Mouse (Mus musculus) thymus, postnatal 25 days (tissue): ENCODE measurements around the gene Fam20b.
A peak's percentile ranks its signal among the peaks of the same experiment; 100 is the strongest.

ENCODE experiments used
- DNase-seq: peaks from one replicate; pipeline ENCODE4 v3.0.0; 2022

The Fam20b gene

DNA sequence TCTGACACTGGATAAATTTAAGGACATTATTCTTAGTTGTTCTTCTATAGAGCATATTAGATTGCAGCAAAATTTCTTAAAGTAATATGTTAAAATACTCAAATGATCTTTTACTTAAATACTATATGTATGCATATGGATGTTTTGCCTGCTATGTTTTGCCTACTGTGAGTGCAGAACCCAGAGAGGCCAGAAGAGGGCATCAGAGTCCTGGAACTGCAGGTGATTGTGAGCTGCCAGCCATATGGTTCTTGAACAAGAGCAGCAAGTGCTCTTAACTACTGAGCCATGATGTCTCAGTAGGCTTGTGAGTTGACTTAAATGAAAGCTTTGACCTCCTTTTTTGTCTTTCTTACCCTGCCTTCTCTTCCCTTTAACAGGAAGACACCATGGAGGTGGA is 87.9 kb downstream of the Fam20b start:
- peak; percentile 51 for DNase-seq

DNA sequence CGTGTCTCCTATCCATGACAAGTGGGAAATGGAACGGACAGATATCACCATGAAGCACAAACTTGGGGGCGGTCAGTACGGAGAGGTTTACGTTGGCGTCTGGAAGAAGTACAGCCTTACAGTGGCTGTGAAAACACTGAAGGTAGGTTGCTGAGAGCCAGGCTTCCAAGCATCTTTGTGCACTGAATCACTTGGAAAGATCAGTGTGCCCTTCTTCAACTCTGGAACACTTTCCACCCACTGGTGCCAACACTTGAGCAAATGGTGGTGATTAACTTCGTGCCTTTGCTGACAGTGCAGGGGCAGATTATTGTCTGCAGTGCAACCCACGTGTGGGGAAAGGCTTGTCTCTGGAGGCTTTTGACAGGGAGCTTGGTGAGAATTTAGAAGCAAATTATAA is 88.9 kb downstream of the Fam20b start:
- DNase-seq: no peak
